Mouse (Mus musculus): Measurements from ENCODE around the gene Tnf.

DNA sequence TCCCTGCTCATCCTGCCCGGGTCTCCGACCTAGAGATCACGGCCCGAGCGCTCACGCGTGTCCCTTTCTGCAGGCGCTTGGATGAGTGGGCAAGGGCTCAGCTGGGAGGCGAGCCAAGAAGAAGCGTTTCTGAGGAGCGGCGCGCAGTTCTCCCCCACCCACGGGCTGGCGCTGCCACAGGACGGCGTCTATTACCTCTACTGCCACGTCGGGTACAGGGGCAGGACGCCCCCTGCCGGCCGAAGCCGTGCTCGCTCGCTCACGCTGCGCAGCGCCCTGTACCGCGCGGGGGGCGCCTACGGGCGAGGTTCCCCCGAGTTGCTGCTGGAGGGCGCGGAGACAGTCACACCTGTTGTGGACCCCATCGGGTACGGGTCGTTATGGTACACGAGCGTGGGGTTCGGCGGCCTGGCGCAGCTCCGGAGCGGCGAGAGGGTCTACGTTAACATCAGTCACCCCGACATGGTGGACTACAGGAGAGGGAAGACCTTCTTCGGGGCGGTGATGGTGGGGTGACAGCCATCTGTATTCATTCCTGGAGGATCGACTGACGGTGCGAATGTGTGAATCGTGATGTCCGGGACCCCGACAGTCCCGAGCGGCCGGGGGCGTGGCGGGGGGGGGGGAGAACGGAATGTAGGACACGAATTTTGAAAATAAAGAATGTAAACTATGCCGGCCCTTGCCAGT lies 6.0 kb downstream of the Tnf start:
- TF ChIP-seq GATA1 (IDR thresholded peaks at IDR 0.05; ENCODE audit: borderline replicate concordance, low read length): no peak
- no peak for TF ChIP-seq FLI1 (IDR thresholded peaks at IDR 0.05; ENCODE audit: low read length)

Data from megakaryocyte, embryonic 14.5 days (primary cell).